8 mouse cellular contexts compared by ENCODE assay signal in the genomic region with DNA sequence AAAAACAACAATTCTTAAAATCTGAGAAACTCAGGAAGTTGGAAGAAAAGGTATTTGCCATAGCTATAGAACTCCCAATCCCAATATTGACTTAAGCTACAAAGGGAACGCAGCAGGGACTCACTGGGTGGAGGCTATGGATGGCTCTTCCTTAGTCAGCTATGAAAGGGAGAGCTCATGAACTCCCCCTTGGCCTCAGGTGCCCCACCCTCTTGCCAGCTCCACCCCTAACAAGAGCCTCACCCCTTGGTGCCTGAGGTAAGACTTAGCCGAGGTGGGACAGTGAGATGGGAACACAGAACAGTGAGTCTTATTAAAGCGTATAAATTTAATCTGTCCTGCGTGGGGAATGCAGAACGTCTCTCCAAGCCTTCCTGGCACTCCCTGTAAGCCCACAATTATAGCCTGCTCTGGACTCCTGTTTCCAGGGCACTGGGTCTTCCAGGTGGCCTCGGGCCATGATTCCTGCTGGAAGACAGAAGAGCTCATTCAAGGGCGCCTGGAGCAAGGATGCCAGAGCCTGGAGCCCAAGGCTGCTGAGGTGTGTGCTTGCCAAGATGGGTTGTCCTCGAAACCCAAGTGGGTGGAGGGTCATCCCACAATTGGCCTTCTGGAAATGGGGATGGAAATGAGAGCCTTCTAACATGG. TPM values are rescaled to one million over a fixed set of nuclear protein-coding genes. Genes with fewer than 3 reads are reported as not detected.
A peak's percentile ranks its signal among the peaks of the same experiment; 100 is the strongest.
DNase-seq lines count a peak whose midpoint lies in the region; ATAC-seq and TF ChIP-seq lines count a peak whose summit lies in the region.

No protein-coding gene starts in this region.

- ATAC-seq in lung, embryonic 14.5 days (ENCODE audit: insufficient read depth): no peak
- ATAC-seq in megakaryocyte-erythroid progenitor cell, adult 5-6 weeks (replicated peaks; ENCODE audit: low FRiP score, low TSS enrichment, poor library complexity, severe bottlenecking): no peak

- no peaks in the 10 kb centered on the region for H3K27me3 ChIP-seq in lung, embryonic 14.5 days (ENCODE audit: insufficient read depth, low read length)

- peak overlapping the region; percentile 48; the same call in 1 of the 2 replicates for H3K27ac ChIP-seq in lung, embryonic 14.5 days (ENCODE audit: low read depth)

- DNase-seq in lung, embryonic 14.5 days: no peak
- DNase-seq in lung, postnatal 36 days: no peak
- peak; percentile 69 to 74 for DNase-seq in adrenal gland, postnatal 36 days
- peak; percentile 50 to 75 for DNase-seq in gastrocnemius, adult 8-10 months (ENCODE audit: low spot score in 2 of 2)
- DNase-seq in right cerebral cortex, postnatal 14 days: peak; percentile 39
- DNase-seq in embryo, embryonic 10.5 days (ENCODE audit: low spot score): no peak
- no peak for DNase-seq in yolk sac, embryonic 10.5 days (ENCODE audit: low spot score)

- H3K4me3 ChIP-seq in lung, embryonic 14.5 days (ENCODE audit: low read depth, low read length): no peak overlapping the region

- WGBS in lung, embryonic 14.5 days: 74% methylated on average over 8 of the region's 8 CpGs

- H3K4me2 ChIP-seq in lung, embryonic 14.5 days: no peak overlapping the region

- peaks cover 58% of the 10 kb centered on the region for H3K4me1 ChIP-seq in lung, embryonic 14.5 days (ENCODE audit: insufficient read depth)

- no peaks in the 10 kb centered on the region for H3K36me3 ChIP-seq in lung, embryonic 14.5 days (ENCODE audit: insufficient read depth)

- H3K9ac ChIP-seq in lung, embryonic 14.5 days: no peak overlapping the region

- H3K9me3 ChIP-seq in lung, embryonic 14.5 days (ENCODE audit: low read depth, low read length): no peaks in the 10 kb centered on the region

- no peak for TF ChIP-seq CTCF in lung, embryonic 14.5 days (IDR thresholded peaks at IDR 0.05; ENCODE audit: low read depth)

RNA-seq across cellular contexts. Expression of gene Ldlrad3, which starts 55.9 kb away (rescaled TPM):
- 58.3 and 60.4 TPM in 2 replicates for polyA plus RNA-seq in lung, embryonic 14.5 days (2014; fragmentation: Nextera tagmentation; extraction: Ambion mirVana)
- total RNA-seq in adrenal gland, postnatal 36 days (2021): 1 to 10 TPM; 8.2 to 9.3 TPM
- total RNA-seq in gastrocnemius, adult 8-10 months (2022): 1 to 10 TPM; 3.4 to 4.9 (median 3.8) TPM
- 1.7 and 2.7 TPM in 2 replicates for total RNA-seq in megakaryocyte-erythroid progenitor cell, adult 5-6 weeks (2014; fragmentation: Nextera tagmentation)
- total RNA-seq in megakaryocyte-erythroid progenitor cell, adult 5-6 weeks (2017): 1.2 and 1.9 TPM in 2 replicates

Comparison
In these comparisons a context has a peak if more than half of its experiments do, and no peak if none do; other contexts are left out.
1. DNase-seq: peak in adrenal gland, postnatal 36 days (2 of 2), gastrocnemius, adult 8-10 months (2 of 2) and right cerebral cortex, postnatal 14 days (single experiment); none in lung, embryonic 14.5 days (single experiment), lung, postnatal 36 days (single experiment), embryo, embryonic 10.5 days (single experiment) and yolk sac, embryonic 10.5 days (single experiment).